Mouse (Mus musculus) brain, embryonic 14.5 days (tissue): ENCODE measurements around the gene Blnk. TPM values are rescaled to one million over a fixed set of nuclear protein-coding genes. Genes with fewer than 3 reads are reported as not detected.
A peak's percentile ranks its signal among the peaks of the same experiment; 100 is the strongest.

Experiments used
- DNase-seq: peaks from one replicate; pipeline ENCODE4 v3.0.0-alpha.2; 2011; ENCODE audit warnings: low read depth
- CTCF ChIP-seq: fragments of 200-500 bp; IDR thresholded peaks from 2 replicates; pipeline ENCODE4 v1.5.1; 2012; ENCODE audit warnings: inconsistent platforms, mild to moderate bottlenecking, moderate library complexity, borderline replicate concordance; ENCODE audit not compliant: insufficient read depth, insufficient read length; ENCODE audit errors: extremely low read depth
- POLR2A ChIP-seq: fragments of 200-500 bp; IDR thresholded peaks from 2 replicates; pipeline ENCODE4 v1.6.1; 2012; ENCODE audit warnings: mild to moderate bottlenecking, inconsistent platforms, borderline replicate concordance; ENCODE audit not compliant: poor library complexity, insufficient read depth, insufficient read length, severe bottlenecking; ENCODE audit errors: extremely low read depth
- polyA plus RNA-seq: library from polyadenylated mRNA; depleted of rRNA; stranded (reverse); fragments of >200 nt; gene quantifications from 2 replicates; pipeline ENCODE4 v1.2.3, GENCODE M21; 2012

The Blnk gene
- polyA plus RNA-seq, 1 experiment: 0.53 TPM

DNA sequence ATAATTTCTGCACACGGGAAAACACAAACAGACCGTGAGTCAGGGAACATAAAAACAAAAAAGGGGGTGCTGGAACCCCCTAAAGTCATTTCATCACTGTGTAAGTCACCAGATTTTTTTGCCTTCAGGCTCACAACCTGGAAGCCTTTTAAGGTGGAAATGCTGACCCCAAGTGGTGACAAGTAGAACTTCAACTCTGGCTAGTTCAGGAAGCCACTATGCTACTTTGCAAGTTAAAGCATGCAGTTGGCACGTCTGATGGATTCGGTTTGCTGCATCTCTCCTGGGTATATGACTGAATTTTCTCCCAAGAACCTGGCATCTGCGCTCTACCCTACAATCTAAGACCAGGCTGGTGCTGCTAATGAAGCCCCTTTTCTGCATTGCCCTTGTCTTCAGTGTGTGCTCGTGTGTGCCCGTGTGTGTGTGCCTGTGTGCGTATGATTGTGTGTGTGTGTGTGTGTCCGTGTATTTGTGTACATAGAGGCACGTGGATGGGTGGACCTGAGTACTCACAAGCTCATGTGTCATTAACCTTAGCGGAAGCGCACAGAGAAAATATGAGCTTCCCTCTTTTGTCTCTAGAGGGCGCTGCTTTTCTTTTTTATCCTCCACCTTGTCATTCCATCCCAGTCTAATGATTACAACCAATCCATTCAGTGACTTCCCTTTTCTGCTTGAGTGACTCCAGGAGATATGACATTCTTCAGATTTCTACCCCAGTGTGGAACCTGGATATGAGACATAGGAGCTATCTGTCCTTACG is 21.8 kb upstream of the Blnk start:
- peak; percentile 88 for DNase-seq

DNA sequence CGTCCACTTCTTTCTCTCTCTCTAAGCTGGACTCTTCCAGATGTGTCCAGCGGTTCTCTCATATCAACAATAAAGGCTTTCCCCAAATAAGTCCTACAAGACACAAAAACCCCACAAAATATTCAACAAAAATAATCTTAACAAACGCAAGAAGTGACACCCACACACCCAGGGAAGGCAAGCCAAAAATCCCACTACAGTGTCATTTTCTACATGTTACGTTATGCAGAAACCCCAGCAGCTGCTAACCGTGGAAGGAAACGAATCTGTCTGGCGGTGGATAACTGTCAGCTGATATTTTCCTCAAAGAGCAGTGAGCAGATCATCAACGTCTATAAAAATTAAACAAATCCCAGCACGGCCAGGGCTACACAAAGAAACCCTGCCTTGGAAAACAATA is 19.7 kb upstream of the Blnk start:
- DNase-seq: no peak
- TF ChIP-seq POLR2A (no peak), CTCF (no peak)

More for the DNA sequence above, 21.8 kb upstream of the Blnk start:
- TF ChIP-seq POLR2A: no peak
- peak; percentile 74; the same call in 1 of the 2 replicates for TF ChIP-seq CTCF

DNA sequence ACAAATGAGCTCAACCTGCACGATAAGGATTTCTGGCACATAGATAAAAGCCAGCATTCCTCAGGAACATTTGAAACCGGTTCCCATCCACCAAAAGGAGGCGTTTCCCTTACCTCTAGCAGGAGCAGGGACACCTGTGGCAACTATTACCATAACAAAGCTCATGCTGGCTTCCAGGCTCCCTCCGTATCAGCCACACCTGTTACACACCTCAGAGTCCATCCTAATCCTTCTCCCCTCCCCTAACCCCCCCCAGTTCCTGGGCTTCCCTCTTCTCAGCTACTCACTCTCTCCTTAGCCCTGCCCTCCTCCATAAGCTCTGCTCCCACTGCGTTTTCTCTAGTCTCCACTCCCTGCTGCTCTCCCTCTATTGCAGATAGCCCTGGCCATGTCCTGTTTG is 19.3 kb upstream of the Blnk start:
- TF ChIP-seq CTCF (no peak), POLR2A (no peak)
- DNase-seq: no peak

DNA sequence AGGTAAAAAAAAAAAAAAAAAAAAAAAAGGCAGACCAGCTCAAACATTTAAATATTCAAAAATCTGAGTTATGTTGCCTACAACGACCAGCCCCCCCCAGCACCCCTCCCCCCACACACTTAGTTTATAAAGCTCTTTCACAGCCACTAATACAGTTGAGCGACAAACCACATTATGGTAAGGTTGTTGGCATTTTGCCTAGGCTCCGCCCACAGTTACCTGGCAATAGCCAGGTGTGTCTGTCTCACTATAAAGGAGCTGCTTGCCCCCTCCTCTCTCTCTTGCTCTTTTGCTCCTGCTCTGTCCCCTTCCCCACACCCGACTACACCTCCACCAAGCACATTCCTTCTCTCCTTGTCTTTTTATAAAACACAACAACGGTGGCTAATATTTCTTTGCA is 17.3 kb upstream of the Blnk start:
- TF ChIP-seq CTCF: no peak
- DNase-seq: no peak

DNA sequence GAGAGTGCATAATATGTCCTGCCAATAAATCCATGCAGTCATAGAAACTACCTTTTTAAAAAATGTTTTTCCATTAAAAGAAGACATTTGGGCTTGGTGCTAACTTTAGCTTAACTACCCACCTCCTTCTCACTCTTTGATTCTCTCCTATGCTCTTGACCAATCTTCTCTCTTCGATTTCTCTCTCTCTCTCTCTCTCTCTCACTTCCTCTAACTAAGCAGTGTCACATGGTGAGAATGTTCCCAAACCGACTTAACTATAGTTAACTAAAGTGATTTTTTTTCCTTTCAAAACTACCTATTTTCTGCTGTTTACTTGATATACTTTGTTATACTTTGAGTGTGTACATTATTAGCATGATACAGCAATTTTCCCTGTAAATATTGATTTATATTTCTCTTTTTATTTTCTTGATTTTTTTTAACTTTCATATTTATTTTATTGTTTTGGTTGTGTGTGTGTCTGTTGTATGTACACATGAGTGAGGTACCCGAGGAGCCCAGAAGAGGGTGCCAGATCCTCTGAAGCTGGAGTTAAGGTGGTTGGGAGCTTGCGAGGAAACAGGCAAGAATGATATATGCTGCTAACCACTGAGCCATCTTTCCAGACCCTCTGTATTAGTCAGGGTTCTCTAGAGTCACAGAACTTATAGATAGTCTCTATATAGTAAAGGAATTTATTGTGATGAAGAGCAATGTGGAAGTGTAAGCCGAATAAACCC is 14.5 kb upstream of the Blnk start:
- no peak for DNase-seq
- no peak for TF ChIP-seq CTCF
- no peak for TF ChIP-seq POLR2A

DNA sequence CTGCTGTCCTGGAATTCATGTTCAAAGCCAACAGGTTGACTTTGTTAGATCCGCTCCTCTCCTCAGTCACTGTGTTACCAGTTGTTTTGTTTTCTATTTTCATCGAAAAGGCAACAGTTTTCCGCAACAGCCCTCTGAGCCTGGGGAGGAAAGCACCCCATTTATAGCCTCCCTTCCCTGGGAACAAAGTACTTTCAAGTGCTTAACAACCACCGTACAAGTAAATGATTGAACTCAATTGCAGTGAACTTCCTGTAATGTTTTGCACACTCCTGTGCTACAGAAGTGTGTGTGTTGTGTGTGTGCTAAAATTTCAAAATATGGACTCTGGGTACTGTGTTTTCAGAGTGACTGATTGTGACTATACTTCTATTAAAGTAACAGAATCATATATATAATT is 13.4 kb upstream of the Blnk start:
- no peak for TF ChIP-seq POLR2A
- TF ChIP-seq CTCF: no peak

DNA sequence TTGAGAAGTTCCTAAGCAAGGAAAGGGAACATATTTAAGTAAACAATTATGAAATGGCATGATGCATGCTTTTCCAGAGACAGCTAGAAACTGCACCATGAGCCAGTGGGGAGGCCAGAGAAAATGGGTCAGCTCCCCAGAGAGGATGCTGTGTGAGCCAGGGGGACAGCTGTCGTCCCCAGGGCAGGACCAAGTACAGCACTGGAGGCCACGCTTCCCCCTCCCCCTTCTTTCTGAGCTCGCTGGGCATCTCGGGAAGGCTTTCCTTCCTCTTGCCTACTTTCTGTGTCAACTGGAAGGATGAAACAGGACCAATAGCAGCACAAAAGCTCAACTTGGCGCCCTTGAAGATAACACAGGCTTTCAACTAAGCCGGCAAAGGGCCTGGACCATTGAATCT is 13.0 kb upstream of the Blnk start:
- no peak for DNase-seq
- TF ChIP-seq CTCF (no peak), POLR2A (no peak)

More for the DNA sequence above, 13.4 kb upstream of the Blnk start:
- DNase-seq: no peak

DNA sequence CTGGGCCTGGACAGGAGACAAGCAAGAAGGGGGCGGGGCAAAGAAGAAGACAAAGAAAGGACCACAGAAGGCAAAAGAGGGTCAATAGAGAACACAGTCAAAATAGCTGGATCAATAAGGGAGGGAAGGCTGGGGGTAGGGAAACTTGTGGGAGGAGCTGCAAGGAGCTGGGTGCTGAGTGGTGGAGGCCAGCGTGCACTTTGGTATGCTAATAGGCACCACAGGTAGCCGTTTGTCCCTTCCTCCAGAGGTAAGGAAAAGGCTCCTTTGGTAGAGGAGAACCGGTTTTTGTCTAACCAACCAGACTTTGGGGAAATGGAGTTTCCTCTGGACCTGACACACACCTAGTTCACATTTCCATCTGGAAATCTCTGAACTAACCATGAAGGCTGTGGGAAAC is 12.3 kb upstream of the Blnk start:
- TF ChIP-seq CTCF: no peak
- no peak for TF ChIP-seq POLR2A
- DNase-seq: no peak

DNA sequence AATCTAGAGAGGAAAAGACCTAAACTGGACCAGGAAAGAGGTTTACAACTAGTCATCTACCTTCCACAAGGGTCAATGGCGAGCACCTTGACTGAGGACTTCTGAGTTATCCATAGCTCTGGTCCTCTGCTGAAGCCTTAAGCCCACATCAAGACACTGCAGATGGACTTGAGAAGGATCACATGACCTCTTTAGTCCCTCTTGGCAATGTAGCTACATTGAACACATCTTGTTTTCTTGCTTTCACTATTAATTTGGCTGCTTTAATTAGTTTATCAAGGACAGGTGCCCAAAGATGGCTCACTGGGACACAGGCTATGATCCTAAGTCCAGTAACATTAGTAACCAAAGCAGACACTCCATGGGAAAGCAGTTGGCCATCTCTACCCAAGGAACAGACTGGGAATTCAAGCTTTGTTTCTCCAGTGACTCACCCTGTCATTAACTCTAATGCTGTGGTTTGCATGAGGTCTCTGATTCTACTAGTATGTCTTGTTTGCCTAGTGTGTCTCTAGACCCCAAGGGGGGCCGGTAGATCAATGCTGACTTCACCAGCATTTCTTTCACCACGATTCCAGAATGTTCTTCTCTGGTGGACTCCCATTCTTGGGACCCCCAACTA is 9.5 kb upstream of the Blnk start:
- TF ChIP-seq POLR2A (no peak), CTCF (no peak)
- no peak for DNase-seq

DNA sequence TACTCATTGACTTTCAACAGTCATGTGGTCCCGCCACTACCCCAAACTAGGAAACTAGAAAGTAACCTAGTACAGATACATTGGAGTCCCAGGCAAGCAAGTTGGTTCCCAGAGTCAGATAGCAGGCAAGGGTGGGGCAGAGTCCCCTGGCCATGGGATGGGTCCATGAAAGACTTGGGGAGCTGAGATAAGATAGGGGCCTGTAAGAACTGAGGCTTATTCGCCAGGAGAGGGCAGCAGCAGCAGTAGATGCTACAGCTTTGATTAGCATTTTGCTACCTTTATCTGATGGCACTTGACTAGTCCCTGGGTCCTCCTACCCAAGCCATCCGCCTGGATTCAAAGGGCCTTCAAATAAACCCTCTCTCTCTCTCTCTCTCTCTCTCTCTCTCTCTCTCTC is 5.2 kb upstream of the Blnk start:
- no peak for TF ChIP-seq POLR2A
- no peak for TF ChIP-seq CTCF
- DNase-seq: no peak

DNA sequence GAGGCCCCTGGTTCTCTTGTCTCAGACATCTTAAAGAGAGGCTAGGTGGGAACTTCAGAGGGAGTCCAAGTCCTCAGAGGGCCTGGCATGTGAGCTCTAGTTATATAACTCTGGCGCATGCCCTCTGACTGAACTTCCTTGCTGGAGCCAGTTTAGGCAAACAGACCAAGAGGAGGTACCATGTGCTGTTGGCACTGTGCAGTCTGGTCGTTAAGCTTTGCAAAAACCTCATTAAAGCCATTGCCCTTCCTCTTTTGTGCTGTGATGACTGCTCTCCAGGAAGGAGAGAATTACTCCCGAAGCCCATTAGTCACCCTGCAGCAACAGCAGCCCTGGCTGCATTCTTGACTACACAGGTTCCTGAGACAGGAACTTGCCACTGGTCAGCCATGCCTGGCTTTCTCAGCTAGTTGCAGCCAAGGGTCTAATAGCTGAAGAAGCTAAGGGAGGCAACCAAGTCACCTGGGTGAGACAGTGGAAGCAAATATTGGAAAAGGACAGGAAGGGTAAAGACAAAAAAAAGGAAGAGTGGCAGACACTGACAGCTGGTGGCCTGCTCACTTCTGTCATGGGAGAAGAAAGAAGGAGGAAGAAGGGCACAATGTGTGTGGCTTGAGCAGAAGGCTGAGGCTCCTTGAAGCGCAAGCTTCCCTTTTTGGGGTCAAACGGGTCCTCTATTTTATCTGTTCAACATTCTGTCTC is 4.3 kb upstream of the Blnk start:
- no peak for TF ChIP-seq POLR2A
- no peak for TF ChIP-seq CTCF
- peak; percentile 8 for DNase-seq

DNA sequence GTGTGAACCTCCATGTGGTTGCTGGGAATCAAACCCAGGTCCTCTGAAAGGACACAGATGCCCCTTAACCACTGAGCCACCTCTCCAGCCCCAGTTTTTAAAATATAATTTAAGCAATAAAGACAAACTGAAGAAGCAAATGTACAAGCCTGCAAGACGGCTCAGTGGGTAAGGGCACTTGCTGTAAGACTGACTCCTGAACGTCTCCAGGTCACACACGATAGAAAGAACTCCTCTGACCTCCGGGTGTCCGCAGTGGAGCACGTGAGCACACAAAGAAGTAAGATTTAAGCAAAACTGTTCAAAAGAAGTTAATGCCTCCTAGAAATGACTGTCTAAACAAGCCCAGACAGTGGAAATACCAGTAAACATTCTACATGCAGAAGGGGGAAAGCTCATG is 2.4 kb upstream of the Blnk start:
- DNase-seq: no peak
- no peak for TF ChIP-seq POLR2A
- TF ChIP-seq CTCF: no peak
